Mouse (Mus musculus): ENCODE data around the gene Prickle2.

Prickle2 gene

DNA sequence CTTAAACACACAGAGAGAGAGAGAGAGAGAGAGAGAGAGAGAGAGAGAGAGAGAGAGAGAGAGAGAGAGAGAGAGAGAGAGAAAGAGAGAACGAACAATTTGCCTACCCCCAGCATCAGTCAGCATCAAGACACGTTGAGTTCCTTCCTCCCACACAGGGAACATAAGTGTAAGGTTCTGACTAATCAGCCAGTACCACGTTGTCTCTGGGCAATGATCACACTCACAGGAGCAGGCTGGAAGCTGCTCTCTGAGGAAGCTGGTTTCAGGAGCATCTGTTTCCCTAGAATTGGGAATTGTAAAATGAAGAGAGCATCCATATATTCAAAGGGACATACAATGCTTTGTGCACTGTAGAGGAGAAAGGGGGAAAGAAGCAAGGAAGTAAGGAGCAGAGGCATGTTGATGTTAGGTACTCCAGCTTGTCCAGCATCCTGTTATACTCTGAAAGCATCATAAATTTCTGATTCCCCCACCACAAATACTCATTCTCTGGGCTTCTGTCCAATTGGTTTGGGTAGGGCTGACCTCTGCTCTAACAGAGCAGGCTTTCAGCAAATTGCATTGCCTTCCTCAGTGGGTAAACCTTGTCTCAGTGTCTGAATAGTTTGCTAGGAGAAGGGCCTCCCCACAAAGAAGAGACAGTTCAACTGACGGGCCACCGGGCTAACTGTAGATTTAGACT lies 116.4 kb downstream of the Prickle2 start:
- no peak for DNase-seq (ENCODE audit: low read depth, low spot score)

- no peak for DNase-seq (ENCODE audit: low read depth, low spot score)
Observed at GRCm38 (mm10) chr6:92584026-92584425, 121.9 kb downstream of the Prickle2 start.

- no peak for DNase-seq (ENCODE audit: low read depth, low spot score)
Observed at GRCm38 (mm10) chr6:92575227-92575626, 130.7 kb downstream of the Prickle2 start.

DNA sequence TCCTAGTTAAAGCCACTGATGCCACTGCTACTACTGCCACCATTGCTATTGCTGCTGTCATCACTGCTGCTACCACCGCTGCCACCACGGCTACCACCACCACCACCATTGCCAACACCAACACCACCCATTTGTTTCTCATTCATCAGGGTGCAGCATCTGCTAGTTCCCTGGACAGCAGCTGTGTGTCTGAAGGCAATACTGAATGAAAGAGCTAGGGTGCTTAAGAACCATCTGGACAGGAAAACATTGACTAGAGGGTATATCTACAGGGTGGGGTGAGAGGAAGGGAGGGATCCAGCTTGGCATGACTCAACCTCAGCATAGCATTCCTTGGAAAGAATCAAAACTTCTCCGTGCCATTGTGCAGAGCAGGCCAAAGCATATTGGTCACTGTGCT lies 133.8 kb downstream of the Prickle2 start:
- no peak for DNase-seq (ENCODE audit: low read depth, low spot score)

GRCm38 (mm10) chr6:92570090-92570489 lies 135.9 kb downstream of the Prickle2 start:
- DNase-seq (ENCODE audit: low read depth, low spot score), result no peak

DNA sequence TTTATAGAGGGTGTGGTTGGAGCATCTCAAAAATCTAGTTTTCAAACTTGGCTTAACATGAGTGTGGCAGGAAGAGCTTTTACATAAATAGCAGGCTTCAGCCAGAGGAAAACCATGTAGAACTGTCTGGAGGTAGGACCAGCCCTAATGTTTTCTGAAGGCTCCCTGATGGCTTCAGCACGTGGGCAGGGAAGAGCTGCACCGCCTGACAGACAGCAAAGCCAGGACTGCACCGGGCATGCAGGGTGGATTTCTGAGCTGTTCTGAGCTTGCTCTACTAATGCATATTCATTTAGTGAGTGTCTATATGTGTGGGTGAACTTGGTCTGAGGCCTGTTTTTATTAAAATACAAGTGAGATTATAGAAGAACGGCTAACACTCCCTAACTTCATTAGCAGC lies 136.7 kb downstream of the Prickle2 start:
- DNase-seq (ENCODE audit: low read depth, low spot score), result no peak

DNA sequence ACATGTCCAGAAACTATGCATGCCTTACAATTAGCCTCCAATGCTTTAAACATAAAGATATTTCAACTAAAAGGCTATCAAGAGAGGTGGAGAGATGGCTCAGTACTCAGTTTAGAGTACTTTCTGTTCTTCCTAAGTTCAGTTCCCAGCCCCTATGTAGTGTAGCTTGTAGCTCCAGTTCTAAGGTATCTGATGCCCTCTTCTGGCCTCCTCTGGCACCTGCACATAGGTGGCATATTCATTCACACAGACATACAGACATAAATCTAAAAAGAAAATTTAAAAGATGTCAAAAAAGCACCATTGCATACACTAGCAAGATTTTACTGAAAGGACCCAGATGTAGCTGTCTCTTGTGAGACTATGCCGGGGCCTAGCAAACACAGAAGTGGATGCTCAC lies 146.7 kb downstream of the Prickle2 start:
- DNase-seq (ENCODE audit: low read depth, low spot score), result no peak

- no peak for DNase-seq (ENCODE audit: low read depth, low spot score)
Observed at GRCm38 (mm10) chr6:92555675-92556074, 150.3 kb downstream of the Prickle2 start.

- no peak for DNase-seq (ENCODE audit: low read depth, low spot score)
Observed at GRCm38 (mm10) chr6:92553086-92553485, 152.9 kb downstream of the Prickle2 start.

DNA sequence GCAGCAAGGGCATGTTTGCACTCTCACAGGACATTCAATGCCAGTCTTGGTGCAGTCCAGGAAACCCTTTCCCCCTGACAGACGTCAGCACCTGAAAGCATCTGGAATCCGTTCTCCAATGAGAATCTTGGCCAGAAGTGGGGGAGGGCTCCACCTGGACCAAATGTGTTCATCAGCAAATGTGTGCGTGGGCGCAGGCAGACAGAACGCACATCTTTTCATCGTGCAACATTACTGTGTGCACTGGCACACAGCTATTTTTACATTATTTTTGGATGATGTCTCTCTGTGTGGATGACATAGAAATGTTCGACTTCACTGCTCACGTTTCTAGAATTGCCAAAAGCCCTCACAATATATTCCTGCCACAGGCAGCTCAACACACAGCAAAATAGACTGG lies 156.7 kb downstream of the Prickle2 start:
- DNase-seq (ENCODE audit: low read depth, low spot score), result no peak

DNA sequence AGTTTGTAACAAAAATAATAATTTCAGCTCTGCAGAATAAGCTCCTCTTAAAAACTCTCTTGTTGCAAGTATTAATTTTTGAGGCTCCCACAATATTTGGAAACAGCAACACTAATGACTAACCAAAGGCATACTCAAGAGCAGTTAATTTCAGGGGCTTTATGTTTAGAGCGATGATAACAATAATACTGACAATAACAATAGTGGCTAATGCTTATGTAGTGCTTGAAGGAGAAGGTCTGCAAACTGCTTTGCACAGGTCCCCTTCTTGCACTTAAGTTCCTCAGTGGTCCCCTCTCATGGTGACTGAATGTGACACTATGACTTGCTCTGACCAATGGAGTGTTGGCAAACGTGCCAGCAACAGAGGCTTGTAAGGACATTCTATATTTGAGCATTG lies 160.8 kb downstream of the Prickle2 start:
- DNase-seq (ENCODE audit: low read depth, low spot score), result no peak

GRCm38 (mm10) chr6:92543825-92544224 lies 162.1 kb downstream of the Prickle2 start:
- no peak for DNase-seq (ENCODE audit: low read depth, low spot score)

DNA sequence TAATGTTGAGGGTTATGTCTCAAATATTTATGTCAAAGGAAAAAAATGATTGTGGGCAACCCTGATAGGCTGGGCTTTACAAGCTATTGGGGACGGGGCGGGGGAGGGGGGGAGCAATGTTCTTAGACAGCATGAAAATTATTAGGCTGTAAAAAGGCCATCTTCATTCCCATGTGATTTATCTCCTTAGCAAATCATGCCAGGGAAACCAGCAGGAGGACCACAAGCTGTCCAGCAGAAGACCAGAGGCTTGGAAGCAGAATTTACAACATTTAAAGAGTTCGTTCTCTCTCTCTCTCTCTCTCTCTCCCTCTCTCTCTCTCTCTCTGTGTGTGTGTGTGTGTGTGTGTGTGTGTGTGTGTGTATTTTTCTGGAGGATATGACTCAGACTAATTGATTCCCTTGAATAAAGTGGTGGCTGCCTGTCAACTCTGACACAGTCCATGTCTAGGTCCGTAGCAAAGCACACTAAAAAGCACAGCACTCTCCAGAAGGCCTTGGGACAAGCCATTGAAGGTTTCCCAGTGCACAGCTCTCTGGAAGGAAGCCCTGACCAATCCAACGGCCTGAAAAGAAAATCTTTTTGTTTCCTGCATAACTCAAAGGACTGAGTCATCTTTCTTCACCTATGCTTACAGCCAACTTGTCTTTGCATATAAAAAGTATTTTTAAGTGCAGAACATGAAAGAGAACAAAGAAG lies 163.4 kb downstream of the Prickle2 start:
- no peak for DNase-seq (ENCODE audit: low read depth, low spot score)

DNA sequence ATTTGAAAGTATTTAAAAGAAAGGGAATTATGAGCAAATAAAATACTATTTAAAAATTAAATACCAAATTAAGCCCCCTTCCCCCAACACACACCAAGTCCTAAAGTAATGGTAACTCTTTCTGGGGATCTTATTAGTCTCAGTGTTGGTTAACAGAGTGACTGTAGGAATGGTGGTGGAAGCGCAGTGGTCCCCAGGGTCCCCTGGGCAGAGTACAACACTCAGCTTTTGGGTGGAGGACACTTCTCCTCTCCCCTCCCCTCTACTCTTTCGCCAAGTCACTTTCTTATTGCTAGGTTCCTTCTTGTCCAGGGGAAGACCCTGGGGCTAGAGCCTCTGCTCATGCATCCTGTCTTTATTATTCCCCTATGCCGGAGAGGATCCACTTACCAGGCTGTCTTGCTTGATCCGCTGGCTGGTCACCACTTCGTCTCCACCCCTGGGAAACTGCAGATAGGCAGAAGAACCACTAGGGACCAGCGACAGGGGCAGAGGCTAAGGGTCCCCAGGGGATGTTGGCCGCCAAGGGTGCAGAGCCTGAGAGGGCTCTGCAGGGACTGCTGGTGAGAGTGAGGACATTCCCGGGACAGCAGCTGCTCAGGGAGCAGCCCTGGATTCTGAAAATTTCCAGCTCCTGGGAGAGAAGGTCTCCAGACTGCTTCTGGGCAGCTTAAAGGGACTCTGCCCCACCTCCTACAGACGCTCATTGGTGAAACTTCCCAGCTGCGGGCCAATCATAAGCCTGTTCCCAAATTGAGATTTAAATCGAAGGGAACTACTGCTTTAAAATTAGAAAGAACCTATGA lies 171.5 kb downstream of the Prickle2 start:
- no peak for DNase-seq (ENCODE audit: low read depth, low spot score)

GRCm38 (mm10) chr6:92533306-92534063 lies 172.5 kb downstream of the Prickle2 start:
- DNase-seq (ENCODE audit: low read depth, low spot score), result no peak

DNA sequence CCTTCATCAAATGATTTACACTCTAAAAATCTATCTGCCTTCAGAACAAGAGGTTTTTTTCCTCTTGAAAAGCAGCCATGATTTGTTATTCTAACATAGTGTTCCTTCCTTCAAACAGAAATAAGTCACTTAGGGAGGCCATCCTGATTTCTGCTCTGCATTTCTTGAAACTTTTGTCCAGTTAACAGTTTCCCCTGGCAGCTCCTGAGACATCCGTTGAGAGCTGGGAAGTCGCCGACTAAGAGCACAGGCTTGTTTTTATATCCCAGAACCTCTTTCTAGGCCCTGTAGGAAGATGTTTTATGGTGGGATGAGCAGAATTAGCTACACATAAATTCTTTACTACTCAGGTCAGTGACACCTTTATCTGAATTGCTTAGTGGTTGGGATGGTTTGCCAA lies 173.1 kb downstream of the Prickle2 start:
- DNase-seq (ENCODE audit: low read depth, low spot score), result no peak

- no peak for DNase-seq (ENCODE audit: low read depth, low spot score)
Observed at GRCm38 (mm10) chr6:92532331-92532730, 173.6 kb downstream of the Prickle2 start.

- no peak for DNase-seq (ENCODE audit: low read depth, low spot score)
Observed at GRCm38 (mm10) chr6:92526212-92526611, 179.7 kb downstream of the Prickle2 start.

DNA sequence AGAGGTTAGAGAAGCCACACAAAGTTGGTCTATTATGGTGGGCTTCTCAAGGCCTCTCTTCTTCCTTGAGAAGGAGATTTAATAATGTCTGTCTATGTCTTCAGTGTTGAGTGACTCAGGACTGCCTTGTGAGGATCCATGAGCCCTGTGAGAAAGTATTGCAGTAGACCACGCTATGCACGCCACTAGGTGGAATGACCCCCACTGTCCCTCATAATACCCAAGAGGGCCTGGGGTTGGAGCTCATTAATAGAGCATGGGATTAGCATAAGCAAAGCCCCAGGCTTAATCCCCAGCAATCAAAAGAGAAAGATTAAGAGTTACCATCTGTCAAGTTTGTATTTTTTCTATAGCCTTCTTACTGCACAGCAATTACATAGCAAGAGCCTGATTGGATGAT lies 180.3 kb downstream of the Prickle2 start:
- DNase-seq (ENCODE audit: low read depth, low spot score), result no peak

DNA sequence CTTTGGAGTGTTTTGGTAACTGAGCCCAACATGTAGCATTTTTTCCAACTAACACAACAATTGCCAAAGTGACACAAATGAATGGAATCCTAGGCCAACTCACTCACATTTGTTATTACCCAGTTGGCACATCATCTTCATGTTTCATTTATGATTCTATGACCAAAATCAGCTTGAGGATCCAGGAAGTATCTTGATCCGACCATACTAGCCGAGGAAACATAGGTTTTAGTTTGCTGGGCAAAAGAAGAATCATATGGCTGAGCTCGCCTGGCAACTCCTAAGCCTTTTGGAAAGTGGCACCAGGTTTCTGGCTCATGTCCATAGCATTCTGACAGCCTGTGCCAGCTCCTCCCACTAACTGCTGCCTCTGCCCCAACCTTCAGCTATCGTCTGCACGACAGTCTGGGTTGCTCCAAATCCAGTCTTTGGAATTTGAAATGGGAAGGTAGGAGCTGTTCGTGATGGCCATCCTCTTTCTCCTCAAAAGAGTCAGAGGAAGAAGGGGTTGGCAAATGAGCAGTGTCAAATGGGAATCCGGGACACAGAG lies 184.4 kb downstream of the Prickle2 start:
- no peak for DNase-seq (ENCODE audit: low read depth, low spot score)

DNA sequence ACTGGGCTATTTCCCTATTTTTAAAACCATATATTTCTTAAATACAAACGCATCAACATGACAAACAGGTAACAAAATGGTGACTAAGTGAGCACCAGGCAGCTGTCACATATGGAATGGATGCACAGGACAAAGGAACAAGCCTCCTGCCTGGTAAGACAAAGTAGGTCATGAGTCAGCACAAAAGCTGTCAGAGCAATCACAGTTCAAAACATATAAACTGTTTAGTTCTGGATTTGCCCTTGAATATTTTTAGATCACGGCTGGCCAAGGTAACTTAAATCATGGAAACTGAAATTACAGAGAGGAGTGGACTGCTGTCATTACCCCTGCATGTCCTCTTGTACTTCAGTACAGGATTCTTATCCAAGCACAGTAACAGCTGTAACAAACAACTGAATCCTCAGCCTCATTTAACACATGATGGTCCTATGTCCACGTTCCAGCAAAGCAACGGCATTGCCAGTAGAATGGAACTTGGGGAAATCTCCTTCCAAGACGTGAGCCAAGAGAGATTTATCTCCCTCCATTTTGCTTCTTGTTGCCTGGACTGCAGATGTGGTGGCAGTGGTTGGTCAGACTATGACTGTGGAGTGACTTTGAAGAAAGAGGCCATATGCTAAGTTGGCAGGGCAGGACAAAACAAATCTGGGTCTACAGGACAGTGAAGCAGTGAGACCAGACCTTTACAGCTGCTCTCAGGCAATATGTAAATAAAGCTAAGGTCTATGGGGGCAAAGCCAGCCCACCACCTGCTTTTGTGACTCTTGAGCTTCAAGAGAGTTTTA lies 185.7 kb downstream of the Prickle2 start:
- DNase-seq (ENCODE audit: low read depth, low spot score), result no peak

Measured in A20 (cell line).